Mouse (Mus musculus): ENCODE results near the gene Amigo3. TPM values are rescaled to one million over a fixed set of nuclear protein-coding genes. Genes with fewer than 3 reads are reported as not detected.
"Not testable (repeated sequence)": the region's sequence is repeated elsewhere in the genome, so short reads cannot be mapped to it uniquely, and the experiment has no call there.

Amigo3 gene
- 4.1 and 4.4 TPM in 2 replicates for total RNA-seq (2021)
- long read RNA-seq, experiment 1, transcript Amigo3-201 (1 exons, 2,543 nt): major isoform, 7 of 7 reads
- long read RNA-seq, experiment 1, partial matches to known transcripts: 0 of 7 reads
- long read RNA-seq, experiment 1, other reads (novel, unspliced or antisense): 0 of 7 reads
- long read RNA-seq, experiment 2, partial matches to known transcripts: 0 of 2 reads
- long read RNA-seq, experiment 2, other reads (novel, unspliced or antisense): 0 of 2 reads

DNA sequence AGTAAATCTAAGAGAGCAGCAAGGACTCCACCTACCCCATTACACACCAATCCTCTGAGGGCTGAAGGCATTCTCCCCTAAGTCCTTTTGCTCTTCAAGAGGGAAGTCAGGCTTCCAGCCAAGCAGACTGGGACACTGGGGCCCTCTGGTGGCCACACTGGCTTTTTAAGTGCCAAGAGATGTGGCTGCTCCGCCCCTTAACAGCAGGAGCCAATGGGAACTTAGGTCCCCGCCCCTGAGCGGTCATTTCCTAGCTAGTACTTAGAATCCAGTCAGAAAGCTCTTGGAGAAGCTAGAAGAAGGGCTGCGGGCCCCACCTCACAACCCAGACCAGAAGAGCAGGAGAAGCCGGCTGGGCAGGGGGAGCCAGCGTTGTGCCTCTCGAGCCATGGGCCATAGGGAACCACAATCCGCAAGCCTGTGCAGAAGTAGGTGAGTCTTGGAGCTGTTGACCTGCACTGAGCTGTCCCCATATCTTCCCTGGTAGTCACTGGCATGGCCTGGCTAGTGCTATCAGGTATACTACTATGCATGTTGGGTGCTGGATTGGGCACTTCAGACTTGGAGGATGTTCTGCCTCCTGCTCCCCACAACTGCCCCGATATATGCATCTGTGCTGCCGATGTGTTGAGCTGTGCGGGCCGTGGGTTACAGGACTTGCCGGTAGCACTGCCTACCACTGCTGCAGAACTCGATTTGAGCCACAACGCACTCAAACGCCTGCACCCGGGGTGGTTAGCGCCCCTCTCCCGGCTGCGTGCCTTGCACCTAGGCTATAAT is at the start of gene Amigo3:
Gene Amigo3 (plus strand): TSS at position 275 of the 780 bp plus-strand sequence.
- DNase-seq: peak; percentile 97

- peak; percentile 16 for DNase-seq
These were observed 49.4 kb upstream of the Amigo3 start for GRCm38 (mm10) chr9:108003531-108003890.

DNA sequence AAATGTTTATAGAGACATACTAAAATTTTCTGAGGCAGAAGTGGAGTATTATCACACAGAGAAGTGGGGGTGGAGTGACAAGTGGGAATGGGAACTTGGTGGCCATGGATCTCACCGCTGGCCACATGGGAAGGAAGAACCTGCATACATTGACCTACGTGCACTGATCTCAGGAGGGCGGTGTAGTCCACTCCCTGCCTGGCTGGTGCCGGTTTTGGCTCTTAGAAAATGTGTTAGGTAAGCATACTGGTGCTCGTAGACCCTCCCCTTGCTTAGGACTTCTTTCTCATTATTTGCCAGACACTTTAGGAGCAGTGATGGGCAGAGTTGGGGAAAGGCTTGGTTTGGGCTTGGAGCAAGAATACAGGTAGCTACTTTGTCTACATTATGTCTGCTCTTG is 44.9 kb upstream of the Amigo3 start:
- DNase-seq: no peak

GRCm38 (mm10) chr9:108010385-108010784 is 42.6 kb upstream of the Amigo3 start:
- DNase-seq: no peak

GRCm38 (mm10) chr9:108013577-108013976 is 39.4 kb upstream of the Amigo3 start:
- not testable (repeated sequence) for DNase-seq

DNA sequence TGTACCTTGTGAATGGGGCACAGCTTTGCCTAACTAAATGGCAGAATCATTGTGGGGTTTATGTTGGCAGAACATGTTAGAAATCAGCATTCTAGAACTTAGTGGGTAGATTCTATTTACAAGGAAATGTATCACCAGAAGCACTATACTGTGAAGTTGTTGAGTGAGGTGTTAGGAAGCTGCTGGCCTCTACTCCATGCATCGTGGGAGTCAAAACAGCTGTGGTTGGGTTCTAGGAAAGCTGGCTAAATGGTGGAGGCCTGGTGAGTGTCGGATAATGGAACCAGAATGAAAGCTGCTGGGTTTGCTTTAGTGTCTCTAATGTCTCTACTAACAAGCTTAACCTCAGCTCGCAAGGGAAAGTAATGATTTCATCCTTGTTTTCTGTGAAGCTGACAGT is 35.8 kb upstream of the Amigo3 start:
- DNase-seq: no peak

DNA sequence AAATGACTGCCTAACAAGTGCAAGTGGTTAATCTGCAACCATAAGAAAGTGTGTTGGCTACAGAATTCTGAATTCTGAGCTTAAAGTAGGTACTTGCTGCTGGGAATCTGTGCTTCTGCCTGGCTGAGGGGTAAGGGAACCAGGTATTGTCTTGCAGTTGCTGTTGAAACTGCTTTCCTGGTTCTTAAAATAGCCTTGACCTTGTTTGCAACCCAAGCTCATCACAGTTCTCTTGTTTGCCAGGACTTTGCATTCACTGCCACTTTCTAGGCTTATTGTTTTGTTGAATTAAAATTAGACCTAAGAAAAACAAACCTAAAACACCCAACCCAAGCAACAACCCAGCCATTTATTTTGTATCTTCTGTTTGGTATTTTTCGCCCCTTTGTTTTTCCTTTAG is 32.2 kb upstream of the Amigo3 start:
- no peak for DNase-seq

GRCm38 (mm10) chr9:108023216-108023615 is 29.7 kb upstream of the Amigo3 start:
- no peak for DNase-seq

DNA sequence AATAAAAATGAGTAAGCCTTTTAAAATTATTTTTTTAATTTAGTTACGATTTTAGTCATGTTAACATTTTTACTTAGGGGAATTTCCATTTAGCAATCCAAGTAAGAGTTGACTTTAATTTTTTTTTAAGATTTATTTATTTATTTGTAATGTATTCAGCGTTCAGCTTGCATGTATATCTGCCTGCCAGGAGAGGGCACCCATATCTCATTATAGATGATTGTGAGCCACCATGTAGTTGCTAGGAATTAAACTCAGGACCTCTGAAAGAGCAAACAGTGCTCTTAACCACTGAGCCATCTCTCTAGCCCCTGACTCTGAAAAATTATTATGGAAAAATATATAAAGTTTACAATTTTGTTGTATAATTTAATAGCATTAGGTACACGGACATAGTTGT is 26.4 kb upstream of the Amigo3 start:
- DNase-seq: no peak

GRCm38 (mm10) chr9:108027867-108028266 is 25.1 kb upstream of the Amigo3 start:
- no peak for DNase-seq

DNA sequence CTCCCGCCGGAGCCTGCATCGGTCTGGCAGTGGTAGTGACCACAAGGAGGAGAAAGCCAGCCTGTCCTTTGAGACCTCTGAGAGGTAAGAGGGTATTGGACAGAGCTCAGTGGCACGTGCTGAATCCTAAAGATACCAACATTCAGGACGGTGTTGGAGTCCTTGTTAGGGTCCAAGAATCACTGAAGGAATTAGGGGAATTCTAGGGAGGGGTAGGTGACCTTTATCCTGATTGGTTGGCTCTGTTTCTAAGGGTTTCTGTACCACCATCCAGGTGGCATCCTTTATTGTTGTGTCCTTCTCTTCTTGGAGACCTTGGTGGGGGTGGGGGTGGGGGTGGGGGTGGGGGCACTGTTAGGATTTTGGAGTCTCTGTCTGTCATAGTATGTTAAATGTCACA is 20.8 kb upstream of the Amigo3 start:
- DNase-seq: no peak

- DNase-seq: no peak
These were observed 17.4 kb upstream of the Amigo3 start for GRCm38 (mm10) chr9:108035331-108036156.

- no peak for DNase-seq
These were observed 8.0 kb upstream of the Amigo3 start for GRCm38 (mm10) chr9:108044751-108045492.

- DNase-seq: no peak
These were observed 6.4 kb upstream of the Amigo3 start for GRCm38 (mm10) chr9:108046582-108046981.

- DNase-seq: no peak
These were observed 5.1 kb upstream of the Amigo3 start for GRCm38 (mm10) chr9:108047601-108048565.

GRCm38 (mm10) chr9:108048566-108048955 is 4.4 kb upstream of the Amigo3 start:
- DNase-seq: no peak

DNA sequence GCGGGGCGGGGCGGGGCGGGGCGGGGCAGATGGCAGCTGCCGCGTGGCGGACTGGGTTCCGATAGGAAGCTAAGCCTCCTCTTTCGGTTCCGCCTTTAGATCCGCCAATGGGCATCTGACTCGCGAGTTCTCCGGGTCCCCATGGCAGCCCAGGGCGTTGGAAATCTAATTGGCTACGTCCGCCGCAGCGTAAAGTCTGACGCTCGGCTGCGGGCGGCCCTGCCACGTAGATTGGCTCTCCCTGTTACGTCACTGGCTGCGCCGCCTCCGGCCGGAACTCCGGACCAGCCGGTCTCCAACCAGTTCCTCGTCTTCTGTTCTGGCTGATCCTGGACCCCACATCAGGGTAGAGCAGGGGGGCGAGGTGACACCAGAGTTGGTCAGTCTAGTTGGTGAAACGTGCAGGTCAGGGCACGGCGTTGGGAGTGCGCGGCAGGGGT is 3.9 kb upstream of the Amigo3 start, which contains the start of gene Gmppb:
Gene Gmppb (plus strand): TSS at position 227 of the 440 bp plus-strand sequence.
- peak; percentile 98 for DNase-seq

GRCm38 (mm10) chr9:108049561-108050251 is 3.3 kb upstream of the Amigo3 start:
- peak; percentile 3 for DNase-seq

DNA sequence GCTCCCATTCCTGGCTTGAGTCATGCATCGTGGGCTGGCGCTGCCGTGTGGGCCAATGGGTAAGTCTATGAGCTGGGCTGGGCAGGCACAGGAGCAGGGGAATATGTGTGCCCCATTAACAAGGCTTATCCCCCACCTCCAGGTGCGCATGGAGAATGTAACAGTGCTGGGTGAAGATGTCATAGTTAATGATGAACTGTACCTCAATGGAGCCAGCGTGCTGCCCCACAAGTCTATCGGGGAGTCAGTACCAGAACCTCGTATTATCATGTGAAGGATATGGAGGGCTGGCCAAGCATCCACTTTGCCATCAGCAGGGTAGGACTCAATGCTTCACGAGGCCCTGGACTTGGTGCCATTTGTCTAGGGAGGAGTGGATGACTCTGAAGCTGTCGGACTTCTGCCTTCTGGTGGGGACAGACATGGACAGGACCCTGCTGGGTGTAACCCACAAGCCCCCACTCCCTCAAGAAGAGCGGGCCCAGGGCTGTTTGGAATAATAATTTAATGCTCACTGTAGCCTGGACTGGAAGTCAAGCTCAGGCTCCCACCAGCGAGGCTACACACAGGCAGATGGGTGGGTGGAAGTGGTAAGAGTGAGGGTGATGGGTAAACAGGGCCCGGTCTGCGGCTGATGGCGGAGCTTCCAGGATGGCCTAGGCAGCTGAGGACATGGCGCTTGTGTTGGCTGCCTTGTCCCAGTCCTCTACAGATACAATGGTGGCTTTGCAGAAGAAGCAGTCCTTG is 1.6 kb upstream of the Amigo3 start:
- peak; percentile 5 for DNase-seq

DNA sequence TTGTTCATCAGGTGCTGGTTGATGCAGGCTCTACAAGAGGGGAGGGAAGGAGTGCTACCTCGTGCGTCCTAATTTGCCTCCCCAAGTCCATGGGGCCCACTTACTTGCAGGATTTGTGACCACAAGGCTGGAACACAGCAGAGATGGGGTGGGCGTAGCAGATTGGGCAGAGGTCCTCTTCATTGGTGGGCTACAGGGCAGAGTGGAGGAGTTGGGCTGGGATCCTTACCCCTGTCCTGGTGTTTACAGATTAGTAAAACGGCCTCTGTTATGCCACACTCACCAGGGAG is 1.1 kb upstream of the Amigo3 start:
- peak; percentile 3 for DNase-seq

All from adrenal gland, postnatal 14 days (tissue).